Mouse (Mus musculus): ENCODE data around the gene Fnip1.

- TF ChIP-seq EP300 (IDR thresholded peaks at IDR 0.05; ENCODE audit: low read depth): peak; percentile 26
- TF ChIP-seq CTCF (IDR thresholded peaks at IDR 0.05; ENCODE audit: low read depth): no peak
Measured at GRCm38 (mm10) chr11:54522529-54523430, 84.8 kb downstream of the Fnip1 start, which contains the start of gene Rapgef6.

Measured in liver, embryonic 14.5 days (tissue).